In genomic region chr4:111444616-111445160, GRCm38 (mm10) we compare ENCODE assay signal across 20 mouse cellular contexts. TPM values are rescaled to one million over a fixed set of nuclear protein-coding genes. Genes with fewer than 3 reads are reported as not detected.
DNase-seq lines count a peak whose midpoint lies in the region; ATAC-seq and TF ChIP-seq lines count a peak whose summit lies in the region.
"Had no signal": no experiment of that assay in that cellular context is flagged by ENCODE, and none has a peak within 500 bp of the region (broad histone marks: within the 10 kb centered on the region; RNA-seq: fewer than 3 reads in every experiment).

No protein-coding gene starts in this region.

- H3K27ac ChIP-seq in hindbrain, embryonic 10.5 days: peak overlapping the region; percentile 72
- peak overlapping the region; percentile 65 for H3K27ac ChIP-seq in midbrain, embryonic 10.5 days (replicated peaks)
- H3K27ac ChIP-seq in neural tube, embryonic 13.5 days (replicated peaks): peak overlapping the region; percentile 83
- H3K27ac ChIP-seq in liver, postnatal 0 days (ENCODE audit: low read depth): no peak overlapping the region

- no peak for TF ChIP-seq CTCF in liver, postnatal 0 days (IDR thresholded peaks at IDR 0.05; ENCODE audit: low read depth)

- H3K4me1 ChIP-seq in hindbrain, embryonic 10.5 days (replicated peaks): peaks cover 43% of the 10 kb centered on the region
- peaks cover 50% of the 10 kb centered on the region for H3K4me1 ChIP-seq in midbrain, embryonic 10.5 days
- H3K4me1 ChIP-seq in neural tube, embryonic 13.5 days (replicated peaks): peaks cover 53% of the 10 kb centered on the region
- peaks cover 2% of the 10 kb centered on the region; the same call in 1 of the 2 replicates for H3K4me1 ChIP-seq in liver, postnatal 0 days (ENCODE audit: insufficient read depth)

- no peak for TF ChIP-seq EP300 in liver, postnatal 0 days (IDR thresholded peaks at IDR 0.05; ENCODE audit: low read depth)

- H3K36me3 ChIP-seq in hindbrain, embryonic 10.5 days: peaks cover 41% of the 10 kb centered on the region
- peaks cover 39% of the 10 kb centered on the region for H3K36me3 ChIP-seq in midbrain, embryonic 10.5 days
- H3K36me3 ChIP-seq in neural tube, embryonic 13.5 days: peaks cover 32% of the 10 kb centered on the region
- no peaks in the 10 kb centered on the region for H3K36me3 ChIP-seq in liver, postnatal 0 days (replicated peaks; ENCODE audit: insufficient read depth, low read length)

- ATAC-seq in neural tube, embryonic 13.5 days (ENCODE audit: low read depth): peak; percentile 85
- no peak for ATAC-seq in erythroid progenitor cell, adult 5-6 weeks (replicated peaks; ENCODE audit: low FRiP score, poor library complexity, severe bottlenecking)
- no peak for ATAC-seq in liver, postnatal 0 days
- ATAC-seq: intestine, embryonic 16.5 days; lung, postnatal 0 days had no signal

- H3K4me2 ChIP-seq in neural tube, embryonic 13.5 days: no peak overlapping the region
- H3K4me2 ChIP-seq in liver, postnatal 0 days (ENCODE audit: low read depth, low read length): no peak overlapping the region
- H3K4me2 ChIP-seq: liver, embryonic 11.5 days had no signal

- no peaks in the 10 kb centered on the region for H3K9me3 ChIP-seq in hindbrain, embryonic 10.5 days
- no peaks in the 10 kb centered on the region for H3K9me3 ChIP-seq in midbrain, embryonic 10.5 days (replicated peaks)
- H3K9me3 ChIP-seq in neural tube, embryonic 13.5 days: no peaks in the 10 kb centered on the region
- H3K9me3 ChIP-seq in liver, postnatal 0 days (ENCODE audit: low read length): no peaks in the 10 kb centered on the region
- H3K9me3 ChIP-seq: heart, embryonic 10.5 days had no signal

- DNase-seq in embryo, embryonic 10.5 days (ENCODE audit: low spot score): peak; percentile 23
- no peak for DNase-seq in embryo, embryonic 10 days (ENCODE audit: low spot score)
- no peak for DNase-seq in hindbrain, embryonic 10.5 days (ENCODE audit: low spot score)
- DNase-seq in midbrain, embryonic 10.5 days (ENCODE audit: low spot score): peak; percentile 19
- DNase-seq in kidney, postnatal 10 days: no peak
- DNase-seq in liver, postnatal 0 days: no peak
- DNase-seq: adrenal gland, postnatal 14 days; cerebellum, postnatal 10 days; gastrocnemius, postnatal 36 days; kidney, postnatal 14 days; left cerebral cortex, postnatal 4 days; spleen, adult 18-20 months; thymus, postnatal 14 days had no signal

- WGBS in hindbrain, embryonic 10.5 days: 10% methylated on average over 1 of the region's 1 CpGs
- 8% methylated on average over 1 of the region's 1 CpGs for WGBS in midbrain, embryonic 10.5 days
- WGBS in neural tube, embryonic 13.5 days: 11% methylated on average over 1 of the region's 1 CpGs
- 53% methylated on average over 1 of the region's 1 CpGs for WGBS in liver, postnatal 0 days (ENCODE audit: insufficient replicate concordance)

- H3K27me3 ChIP-seq in hindbrain, embryonic 10.5 days (ENCODE audit: insufficient read depth, poor library complexity, severe bottlenecking): peaks cover 19% of the 10 kb centered on the region
- peaks cover 40% of the 10 kb centered on the region for H3K27me3 ChIP-seq in midbrain, embryonic 10.5 days (ENCODE audit: low read depth, poor library complexity, severe bottlenecking)
- H3K27me3 ChIP-seq in neural tube, embryonic 13.5 days: no peaks in the 10 kb centered on the region
- H3K27me3 ChIP-seq in liver, postnatal 0 days (ENCODE audit: insufficient read depth, low read length): no peaks in the 10 kb centered on the region

- H3K4me3 ChIP-seq in hindbrain, embryonic 10.5 days: no peak overlapping the region
- no peak overlapping the region for H3K4me3 ChIP-seq in midbrain, embryonic 10.5 days
- H3K4me3 ChIP-seq in neural tube, embryonic 13.5 days: no peak overlapping the region
- H3K4me3 ChIP-seq in liver, postnatal 0 days (ENCODE audit: low read depth, low read length): no peak overlapping the region
- H3K4me3 ChIP-seq: heart, embryonic 10.5 days had no signal

- no peak overlapping the region for H3K9ac ChIP-seq in neural tube, embryonic 13.5 days
- H3K9ac ChIP-seq in liver, postnatal 0 days (replicated peaks): no peak overlapping the region

RNA-seq across cellular contexts. Expression of gene Bend5, which starts 29.9 kb away (rescaled TPM):
- polyA plus RNA-seq in hindbrain, embryonic 10.5 days (2016; fragmentation: Nextera tagmentation; extraction: Ambion mirVana): 25.6 and 35.7 TPM in 2 replicates
- polyA plus RNA-seq in midbrain, embryonic 10.5 days (2016; fragmentation: Nextera tagmentation; extraction: Ambion mirVana): 26.3 and 31.6 TPM in 2 replicates
- 72.7 and 76.9 TPM in 2 replicates for polyA plus RNA-seq in neural tube, embryonic 13.5 days (2015; fragmentation: Nextera tagmentation; extraction: Ambion mirVana)
- 13.0 TPM in 1 of 2 replicates, not detected in the other for total RNA-seq in erythroid progenitor cell, adult 5-6 weeks (2015; ENCODE audit: low replicate concordance)
- 2.8 TPM in 1 of 2 replicates, not detected in the other for total RNA-seq in erythroid progenitor cell, adult 5-6 weeks (2017; ENCODE audit: low replicate concordance)
- 1.2 and 1.4 TPM in 2 replicates for polyA plus RNA-seq in liver, postnatal 0 days (2015; fragmentation: Nextera tagmentation; extraction: Ambion mirVana)
- total RNA-seq: megakaryocyte, adult 5-6 weeks had no signal

Comparison
In these comparisons a context has a peak if more than half of its experiments do, and no peak if none do; other contexts are left out.
1. DNase-seq: peak in embryo, embryonic 10.5 days (single experiment) and midbrain, embryonic 10.5 days (single experiment); none in embryo, embryonic 10 days (single experiment), hindbrain, embryonic 10.5 days (single experiment), kidney, postnatal 10 days (single experiment) and liver, postnatal 0 days (single experiment).
2. RNA of gene Bend5, which starts 29.9 kb away (polyA plus RNA-seq): 72.7 to 76.9 TPM in neural tube, embryonic 13.5 days, 25.6 to 35.7 TPM in hindbrain, embryonic 10.5 days and 26.3 to 31.6 TPM in midbrain, embryonic 10.5 days; 1.2 to 1.4 TPM in liver, postnatal 0 days; every median in the first group is over 10 times any median in the second.